Mouse (Mus musculus): Measurements from ENCODE around the gene Slco1a5.

DNA sequence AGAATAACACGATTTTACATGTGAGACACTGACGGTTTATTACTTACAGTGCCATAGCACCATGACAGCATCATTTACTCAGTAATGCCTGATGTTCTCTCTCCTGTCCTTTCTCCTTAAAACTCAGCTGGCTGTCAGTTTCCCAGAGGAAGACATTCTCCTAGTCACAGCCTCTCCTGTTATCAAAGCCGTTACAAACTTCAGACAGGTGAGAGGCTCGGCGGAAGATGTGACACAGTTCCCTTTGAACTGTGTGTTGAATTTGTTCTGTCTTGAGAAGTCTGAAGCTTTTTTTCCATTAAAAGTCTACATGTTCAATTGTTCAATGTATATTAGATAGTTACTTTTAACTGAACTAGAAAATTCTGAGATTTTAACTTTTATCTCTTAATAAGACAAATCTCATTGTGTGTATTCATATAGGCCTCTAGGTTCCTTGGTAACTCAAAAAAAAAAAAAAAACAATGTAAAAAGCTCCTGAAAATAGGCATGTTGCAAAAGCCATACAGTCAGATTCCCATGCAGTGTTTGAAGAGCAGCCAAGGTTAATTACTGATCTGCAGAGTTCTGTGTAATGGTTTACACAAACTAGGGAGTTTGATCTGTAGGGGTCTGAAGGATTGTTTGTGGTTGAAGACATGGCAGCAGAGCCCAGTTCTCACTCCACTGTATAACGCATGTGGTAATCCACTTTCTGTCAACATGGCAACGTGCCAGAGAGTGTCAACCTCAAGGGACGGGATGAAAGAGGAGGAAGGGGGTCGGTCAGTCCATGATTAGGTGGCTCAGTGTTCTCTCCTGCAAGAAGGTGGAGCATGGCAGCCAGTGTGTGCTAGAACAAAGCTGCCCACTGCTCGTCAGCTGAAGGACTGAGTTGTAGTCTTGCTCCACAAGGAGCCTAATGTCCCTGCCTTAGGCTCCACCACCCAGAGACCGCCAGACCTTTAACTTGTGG lies 24.9 kb upstream of the Slco1a5 start:
- TF ChIP-seq ETS1 (IDR thresholded peaks at IDR 0.05; ENCODE audit: low read depth, low read length) (no peak), MAFK (IDR thresholded peaks at IDR 0.05; ENCODE audit: borderline replicate concordance, low read depth, low read length) (no peak), EP300 (IDR thresholded peaks at IDR 0.05; ENCODE audit: low read depth in 1 of 2, low read length in 2 of 2) (no peak), POLR2A (IDR thresholded peaks at IDR 0.05; ENCODE audit: control insufficient read depth in 1 of 2, insufficient read depth in 1 of 2, low read depth in 1 of 2, low read length in 2 of 2, poor library complexity in 1 of 2) (no peak), GATA1 (IDR thresholded peaks at IDR 0.05; ENCODE audit: low read depth, low read length) (no peak), SIN3A (IDR thresholded peaks at IDR 0.05; ENCODE audit: low read length) (no peak)
